Mouse (Mus musculus) adrenal gland, postnatal 4 days (tissue): ENCODE measurements around the gene AI464131. TPM values are rescaled to one million over a fixed set of nuclear protein-coding genes. Genes with fewer than 3 reads are reported as not detected.
A peak's percentile ranks its signal among the peaks of the same experiment; 100 is the strongest.

Experiments
- DNase-seq, 2 experiments: peaks; one replicate each; pipeline ENCODE4 v3.0.0; 2021 to 2022; ENCODE audit warnings: low spot score in 2 of 2, mixed read lengths in 2 of 2
- total RNA-seq, 2 experiments: library from RNA; stranded (reverse); gene quantifications; 2 replicates each; pipeline ENCODE4 v1.2.3; 2021

The AI464131 gene
- total RNA-seq, 2 experiments from 2014 or later: 11.1 to 12.2 TPM

DNA sequence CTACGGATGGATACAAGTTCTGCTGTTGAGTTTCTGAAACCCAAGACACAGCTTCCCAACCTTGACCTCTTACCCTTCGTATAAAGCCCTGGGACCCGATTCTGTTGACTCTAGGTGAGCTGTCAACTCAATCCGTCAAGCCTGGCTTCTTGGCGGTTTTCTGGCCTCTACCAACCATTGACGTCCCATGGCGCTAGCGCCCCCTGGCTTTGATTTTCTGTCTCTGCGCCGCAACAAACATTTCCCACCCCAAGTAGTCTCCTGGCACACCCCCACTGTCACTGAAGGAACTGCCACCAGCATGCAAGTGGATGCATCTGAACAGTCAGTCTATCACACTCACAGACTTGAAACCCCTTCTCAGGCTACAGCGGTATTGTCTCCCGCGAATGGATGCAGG is 3.3 kb upstream of the AI464131 start:
- peak; percentile 37 to 43 for DNase-seq

DNA sequence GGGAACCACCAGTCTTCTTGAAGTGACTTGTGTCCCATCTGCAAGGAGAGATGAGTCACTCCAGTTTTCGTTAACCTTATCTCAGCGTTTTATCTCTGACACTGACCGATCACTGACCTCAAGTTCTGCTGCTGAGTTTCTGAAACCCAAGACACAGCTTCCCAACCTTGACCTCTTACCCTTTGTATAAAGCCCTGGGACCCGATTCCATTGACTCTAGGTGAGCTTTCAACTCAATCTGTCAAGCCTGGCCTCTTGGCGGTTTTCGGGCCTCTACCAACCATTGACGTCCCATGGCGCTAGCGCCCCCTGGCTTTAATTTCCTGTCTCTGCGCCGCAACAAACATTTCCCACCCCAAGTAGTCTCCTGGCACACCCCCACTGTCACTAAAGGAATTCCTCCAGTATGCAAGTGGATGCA is 2.3 kb upstream of the AI464131 start:
- DNase-seq: no peak

DNA sequence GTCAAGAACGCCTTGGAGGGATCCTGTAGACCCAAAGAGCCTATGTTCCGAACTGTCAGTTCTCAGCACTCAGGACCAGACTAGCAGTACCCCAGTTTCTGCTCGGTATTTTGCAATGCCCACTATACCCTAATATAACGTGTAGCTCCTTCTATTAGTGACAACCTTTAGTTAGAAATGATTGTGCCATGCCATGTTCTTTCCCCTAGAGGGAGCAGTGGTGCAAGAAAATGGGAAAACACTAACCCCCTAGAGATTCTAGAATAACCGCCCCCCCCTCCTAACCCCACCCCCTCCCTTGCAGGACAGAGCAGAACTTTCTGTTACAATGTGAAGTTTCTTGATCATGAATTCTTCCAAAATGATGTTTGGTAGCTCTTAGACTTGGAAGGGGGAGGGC is 1.4 kb upstream of the AI464131 start:
- no peak for DNase-seq

DNA sequence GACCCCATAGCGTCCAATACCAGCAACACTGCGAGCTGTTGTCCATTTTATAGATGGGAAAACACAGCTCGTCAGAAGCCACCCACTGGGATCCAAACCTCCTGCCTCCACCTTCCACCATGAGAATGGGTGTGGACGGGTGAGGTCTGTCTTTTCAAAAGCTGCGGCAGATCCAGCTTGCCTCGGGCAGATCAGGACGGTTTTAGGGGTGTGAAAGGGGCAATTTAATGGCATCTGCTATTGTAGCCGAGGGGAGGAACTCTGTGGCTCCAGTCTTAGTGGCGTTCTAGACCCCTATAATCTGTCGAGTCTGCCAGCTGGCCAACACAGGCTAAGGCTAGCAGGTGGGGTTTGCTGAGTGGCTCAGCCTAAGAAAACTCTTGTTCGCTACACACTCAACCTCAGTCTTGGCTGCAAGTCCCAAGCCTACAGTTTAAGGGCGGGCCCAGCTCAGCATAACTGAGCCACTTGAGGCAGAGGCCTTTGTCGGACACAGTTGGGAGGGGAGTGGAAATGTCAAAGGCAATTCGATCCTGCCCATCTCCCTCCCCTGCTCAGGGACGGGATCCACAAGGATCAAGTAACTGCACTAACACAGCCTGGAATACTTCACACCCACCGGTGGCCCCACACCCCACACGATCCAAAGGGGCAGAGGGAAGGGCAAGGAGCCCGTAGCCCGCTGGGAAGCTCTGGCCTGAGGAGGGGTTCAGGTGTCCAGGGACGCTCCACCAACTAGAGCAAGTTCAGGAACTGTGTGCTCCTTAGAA is 520 bp downstream of the AI464131 start:
- DNase-seq: no peak

DNA sequence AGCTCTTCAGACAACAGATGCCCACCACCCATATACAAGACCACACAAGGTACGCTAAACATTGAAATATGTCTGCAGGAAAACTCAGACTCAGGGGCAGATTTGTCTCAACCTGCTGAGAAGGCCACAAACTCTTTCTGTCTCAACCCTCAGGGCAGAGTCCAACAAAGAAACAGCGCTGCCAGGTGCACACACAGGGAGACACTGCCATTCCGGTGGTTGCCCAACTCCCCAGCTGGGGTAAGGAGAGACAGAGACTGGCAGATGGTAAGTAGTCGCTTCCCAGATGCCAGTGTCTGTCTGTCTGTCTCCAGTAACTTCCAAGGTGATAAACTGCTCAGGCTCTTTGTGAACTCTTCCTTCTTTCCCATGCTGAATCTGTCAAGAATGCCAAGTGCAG is 2.1 kb downstream of the AI464131 start:
- no peak for DNase-seq

DNA sequence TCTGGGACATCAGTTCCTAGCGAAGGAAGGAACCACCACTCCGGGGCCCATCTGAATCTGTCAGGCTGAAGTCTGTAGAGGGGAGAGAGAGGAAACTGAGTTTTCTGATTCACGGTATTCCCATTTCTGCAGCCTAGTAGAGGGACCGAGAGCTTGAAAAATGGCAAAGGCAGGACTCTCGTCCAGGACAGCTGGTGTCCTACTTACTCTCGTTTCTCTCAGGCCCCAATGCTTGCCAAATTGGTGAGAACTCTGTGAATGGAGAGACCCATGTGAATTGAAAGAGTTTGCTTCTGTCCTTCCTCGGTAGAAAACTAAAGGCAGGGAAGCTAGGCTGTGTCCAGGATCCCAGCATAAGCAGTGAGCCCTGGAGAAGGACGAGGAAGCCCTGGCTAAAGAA is 3.3 kb downstream of the AI464131 start:
- no peak for DNase-seq

DNA sequence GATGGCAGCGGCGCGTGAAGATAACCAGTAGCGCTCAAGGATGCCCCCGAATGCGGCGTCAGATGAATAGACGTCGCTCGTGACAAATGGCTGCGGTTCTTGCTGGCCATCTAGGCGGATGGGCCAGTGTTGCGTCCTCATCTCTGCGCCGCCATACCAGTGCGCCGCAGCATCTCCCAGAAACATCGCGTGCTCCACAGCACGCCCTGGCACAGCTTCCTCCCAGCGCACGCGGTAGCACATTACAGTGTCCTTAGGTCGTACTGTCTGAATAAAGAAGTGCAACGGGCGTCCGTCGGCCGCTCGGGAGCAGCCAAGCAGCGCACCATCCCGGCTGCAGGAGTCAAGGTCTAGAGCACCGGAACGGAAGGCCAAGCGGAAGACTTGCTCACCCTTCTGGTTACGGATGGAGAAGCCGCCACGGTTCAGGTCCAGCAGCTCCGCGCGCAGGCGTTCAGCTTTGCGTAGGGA is 3.9 kb downstream of the AI464131 start:
- no peak for DNase-seq

DNA sequence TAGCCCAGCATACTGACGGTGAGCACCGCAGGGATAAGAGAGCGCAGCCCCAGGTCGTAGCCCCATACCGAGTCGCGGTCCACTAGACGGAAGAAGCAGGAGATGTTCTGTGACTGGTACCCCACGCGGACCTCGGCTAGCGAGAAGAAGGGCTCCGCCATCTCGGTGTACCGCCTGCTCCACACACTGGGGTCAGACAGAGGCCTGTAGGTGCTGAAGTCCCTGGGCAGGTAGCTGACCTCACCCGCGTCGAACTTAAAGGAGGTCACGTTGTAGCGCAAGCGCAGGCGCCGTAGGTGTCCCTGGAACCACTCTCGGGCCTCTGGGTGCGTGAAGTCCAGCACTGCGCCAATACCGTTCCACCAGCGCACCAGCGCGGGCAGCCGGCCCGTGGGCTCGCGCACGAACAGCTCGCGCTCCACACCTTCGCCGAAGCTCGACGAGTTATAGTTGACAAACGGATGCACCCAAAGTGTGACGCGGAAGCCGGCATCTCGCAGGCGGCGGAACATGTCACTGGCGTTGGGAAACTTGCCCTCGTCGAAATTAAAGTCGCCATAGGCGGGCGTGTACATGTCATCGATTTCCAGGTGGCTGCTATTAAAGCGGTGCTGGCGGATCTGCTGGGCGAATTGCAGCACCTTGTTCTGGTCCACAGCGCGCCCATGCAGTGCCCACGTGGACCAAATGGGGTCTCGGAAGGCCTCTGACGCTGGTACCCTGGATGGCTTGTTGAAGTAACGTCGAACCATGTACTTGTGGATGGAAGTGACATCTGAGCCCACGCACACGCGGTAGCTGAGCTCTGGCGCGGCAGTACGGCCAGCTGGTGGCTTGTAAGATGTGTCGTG is 4.7 kb downstream of the AI464131 start:
- no peak for DNase-seq

DNA sequence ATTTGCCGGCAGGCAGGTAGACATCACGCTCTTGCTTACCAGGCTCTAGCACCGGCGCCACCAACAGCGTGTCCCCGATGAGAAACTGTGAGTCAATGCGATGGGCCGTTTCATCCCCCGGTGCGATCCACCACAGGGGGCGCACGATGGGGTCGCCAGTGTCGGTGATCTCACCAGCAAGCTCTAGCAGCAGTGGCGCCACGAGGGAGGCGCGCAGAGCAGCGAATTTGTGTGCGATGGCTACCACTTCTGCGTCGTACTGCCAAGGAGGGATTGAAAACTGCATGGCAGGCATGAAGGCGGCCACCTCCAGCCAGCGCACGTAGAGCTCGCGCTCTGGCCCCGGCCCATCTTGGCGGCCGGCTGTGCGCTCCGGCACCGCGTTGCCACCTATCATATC is 5.3 kb downstream of the AI464131 start:
- no peak for DNase-seq

DNA sequence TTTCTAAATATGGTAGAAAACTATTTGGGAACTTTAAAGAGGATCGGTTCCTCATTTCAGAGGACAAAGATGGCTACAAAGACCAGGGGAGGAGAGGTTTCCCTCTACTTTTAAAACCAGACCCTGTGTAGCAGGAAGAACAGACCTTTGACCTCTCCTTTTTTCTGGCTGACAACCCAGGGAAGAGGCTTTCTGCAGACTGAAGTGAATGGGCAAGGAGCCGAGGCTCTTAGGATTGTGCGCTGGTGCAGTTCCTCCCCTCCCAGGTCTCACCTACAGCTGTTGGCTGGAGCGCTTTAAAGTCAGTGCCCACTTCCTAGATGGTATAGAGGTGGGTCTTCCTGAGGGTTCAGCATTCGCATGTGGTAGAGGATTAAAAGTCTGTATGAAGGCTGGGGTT is 5.8 kb downstream of the AI464131 start:
- DNase-seq: no peak

DNA sequence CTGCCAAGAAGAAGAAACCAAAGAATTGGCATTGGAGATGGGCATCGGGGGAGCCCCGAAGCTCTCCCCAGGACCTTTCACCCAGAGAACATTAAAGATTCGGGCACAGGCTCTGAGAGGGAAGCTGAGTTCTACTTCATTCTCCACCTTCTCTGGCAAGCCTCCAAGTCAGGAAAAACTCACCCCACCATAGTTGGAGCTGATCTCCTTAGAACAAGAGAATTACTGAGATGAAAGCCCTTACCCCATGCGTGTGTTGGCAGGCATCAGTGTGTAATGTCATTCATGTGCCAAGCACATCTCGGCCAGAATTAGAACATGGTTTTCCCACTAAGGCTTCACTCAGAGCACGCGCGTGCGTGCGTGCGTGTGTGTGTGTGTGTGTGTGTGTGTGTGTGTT is 7.0 kb downstream of the AI464131 start:
- DNase-seq: no peak

DNA sequence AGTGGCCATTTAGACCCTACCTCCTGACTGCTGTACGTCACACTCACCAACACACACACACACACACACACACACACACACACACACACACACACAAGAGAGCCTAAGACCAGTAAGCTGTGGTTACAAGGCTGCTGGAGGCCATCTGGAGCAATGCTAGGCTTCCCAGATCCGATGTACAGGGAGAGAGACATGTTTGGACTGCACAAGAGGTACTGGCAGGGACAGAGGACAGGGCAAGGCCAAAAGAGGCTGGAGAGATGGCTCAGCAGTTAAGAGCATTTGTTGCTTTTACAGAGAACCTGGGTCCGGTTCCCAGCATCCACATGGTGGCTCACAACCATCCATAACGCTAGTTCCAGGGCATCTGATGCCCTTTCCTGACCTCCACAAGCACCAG is 7.8 kb downstream of the AI464131 start:
- DNase-seq: no peak

DNA sequence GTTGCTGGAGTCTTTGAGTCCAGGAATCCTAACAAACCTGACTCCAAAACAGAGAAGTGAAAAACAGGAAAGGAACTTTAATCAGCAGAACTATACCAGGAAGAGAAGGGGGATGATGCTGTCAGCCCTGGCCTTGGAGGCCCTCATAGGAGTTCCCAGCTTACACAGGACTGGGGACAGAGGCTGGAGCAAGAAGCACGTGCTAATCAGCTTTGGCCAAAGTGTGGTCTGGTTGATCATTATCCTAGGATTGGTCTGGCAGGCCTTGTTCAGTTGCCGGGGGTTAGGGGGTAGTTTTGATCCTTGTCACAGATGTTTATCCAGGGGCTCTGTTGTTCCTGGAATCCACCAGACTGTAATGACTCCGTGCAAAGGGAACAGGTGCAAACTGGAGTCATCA is 8.5 kb downstream of the AI464131 start:
- no peak for DNase-seq

DNA sequence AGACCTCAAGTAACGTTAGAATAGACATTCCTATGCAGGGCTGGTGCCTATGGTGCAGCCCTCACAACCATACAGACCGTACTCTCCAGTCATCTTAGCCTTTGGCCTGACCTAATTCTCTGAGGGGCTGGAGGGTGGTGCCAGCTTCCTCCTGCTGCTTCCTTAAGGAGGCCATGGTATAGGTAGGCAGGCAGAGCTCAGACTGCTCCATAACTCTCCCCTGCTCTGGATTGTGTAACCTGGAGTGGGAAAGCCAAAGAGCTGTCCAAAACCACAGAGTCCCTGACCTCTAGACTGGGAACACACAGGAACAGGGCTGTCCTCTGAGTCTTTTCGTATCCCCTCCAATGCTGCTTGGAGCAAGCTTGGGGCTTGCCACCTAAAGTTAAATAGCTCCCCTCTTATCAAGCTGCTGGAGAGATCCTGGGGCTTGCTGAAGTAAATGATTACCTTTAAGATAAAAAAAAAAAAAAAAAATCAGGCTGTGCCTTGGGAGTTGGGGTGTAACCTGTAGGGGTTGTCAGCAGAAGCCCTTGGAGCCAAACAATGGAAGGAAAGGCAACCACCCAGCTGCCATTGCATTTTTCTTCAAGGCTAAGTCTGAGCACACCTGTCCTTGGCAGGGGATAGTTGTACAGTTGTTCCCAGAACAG is 9.3 kb downstream of the AI464131 start:
- no peak for DNase-seq

DNA sequence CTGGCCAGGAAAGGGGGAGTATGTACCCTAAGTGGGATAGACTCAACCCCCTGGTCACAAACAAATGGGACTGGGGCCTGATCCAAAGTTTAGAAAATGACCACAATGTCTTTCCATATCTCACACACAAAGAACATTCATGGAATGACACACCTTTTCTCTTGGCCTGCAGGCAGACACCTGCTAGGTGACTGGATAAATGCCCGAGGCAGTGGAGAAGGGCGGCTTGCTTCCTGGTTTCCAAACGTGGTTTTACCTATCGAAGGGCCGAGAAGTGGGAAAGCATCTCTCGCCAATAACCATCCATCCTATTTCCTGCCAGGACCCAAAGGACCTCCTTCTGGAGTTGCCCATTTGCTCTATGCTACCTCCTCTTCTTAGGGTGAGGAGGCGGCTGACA is 9.9 kb downstream of the AI464131 start:
- DNase-seq: no peak

DNA sequence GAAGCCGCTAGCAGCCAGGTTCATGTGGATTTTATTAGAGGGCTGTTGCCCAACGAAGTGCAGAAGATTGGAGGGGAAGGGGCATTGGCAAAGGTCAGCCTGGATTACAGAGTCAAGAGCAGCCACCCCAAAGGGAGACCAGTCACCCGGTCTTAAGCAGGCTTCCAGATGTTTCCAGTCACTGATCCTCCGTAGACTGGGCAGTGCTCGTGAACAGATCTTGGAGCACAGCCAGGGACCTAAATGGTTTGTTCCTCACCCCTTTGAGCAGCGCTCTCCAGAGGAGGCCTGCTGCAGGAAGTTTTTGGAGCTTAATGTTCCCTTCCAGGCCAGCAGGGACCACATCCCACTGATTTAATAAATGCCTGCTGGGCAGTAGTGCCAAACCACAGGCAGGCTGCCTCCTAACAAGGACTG is 21.3 kb downstream of the AI464131 start:
- no peak for DNase-seq

DNA sequence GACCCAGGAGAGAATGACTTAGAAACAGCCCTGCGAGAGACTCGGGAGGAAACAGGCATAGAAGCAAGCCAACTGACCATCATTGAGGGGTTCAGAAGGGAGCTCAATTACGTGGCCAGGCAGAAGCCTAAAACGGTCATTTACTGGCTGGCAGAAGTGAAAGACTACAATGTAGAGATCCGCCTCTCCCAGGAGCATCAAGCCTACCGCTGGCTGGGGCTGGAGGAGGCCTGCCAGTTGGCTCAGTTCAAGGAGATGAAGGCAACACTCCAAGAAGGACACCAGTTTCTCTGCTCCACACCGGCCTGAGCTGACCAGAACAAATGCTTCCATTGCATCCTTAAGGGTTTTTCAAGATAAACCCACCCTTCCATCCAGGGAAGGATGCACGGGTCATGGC is 22.6 kb downstream of the AI464131 start:
- no peak for DNase-seq

DNA sequence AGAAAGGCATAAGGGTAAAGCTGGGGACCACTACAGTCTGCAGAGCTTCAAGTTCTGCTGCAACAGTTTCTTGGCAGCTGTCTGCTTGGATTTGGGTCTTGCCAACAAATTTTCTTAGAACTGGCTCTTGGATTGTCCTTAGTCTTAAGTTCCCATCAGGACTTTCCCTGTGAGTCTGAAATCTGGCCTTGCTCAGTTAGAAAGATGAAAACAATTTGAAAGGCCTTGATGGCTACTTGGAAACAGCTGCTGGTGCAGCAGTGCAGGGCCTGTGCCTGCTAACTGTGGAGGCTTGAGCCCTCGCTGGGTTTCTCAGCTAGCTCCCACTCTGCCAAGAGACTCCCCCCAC is 23.4 kb downstream of the AI464131 start:
- DNase-seq: no peak

DNA sequence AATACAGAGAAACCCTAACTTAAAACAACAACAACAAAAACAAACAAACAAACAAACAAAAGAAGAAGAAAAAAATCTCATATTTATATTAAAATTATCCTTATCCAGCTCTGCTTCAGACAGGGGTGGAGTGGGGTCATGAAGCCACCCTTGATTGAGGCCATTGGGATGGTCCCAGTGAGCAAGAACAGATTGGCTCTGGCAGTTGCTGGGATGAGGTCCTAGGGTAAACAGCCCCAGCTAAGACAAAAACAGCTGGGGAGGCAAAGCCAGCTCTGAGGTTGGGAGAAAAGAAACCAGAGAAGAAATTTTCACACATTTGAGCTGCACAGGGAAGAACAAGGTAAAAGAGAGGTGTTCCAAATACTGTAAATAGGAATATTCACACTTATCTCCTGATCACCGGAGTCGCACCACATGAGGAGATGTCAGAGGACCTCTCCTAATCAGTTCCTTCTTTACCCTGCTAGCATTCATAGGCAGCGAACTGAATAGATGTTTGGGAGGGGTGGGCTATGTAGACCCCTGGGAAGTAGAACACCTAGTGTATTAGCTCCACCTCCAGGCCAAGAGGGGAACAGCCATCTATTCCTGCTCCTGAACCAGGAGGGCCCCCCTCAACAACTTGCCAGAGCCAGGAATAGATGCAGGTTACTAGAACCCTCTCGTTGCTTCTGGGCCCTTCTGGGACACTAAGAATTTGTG is 24.0 kb downstream of the AI464131 start:
- no peak for DNase-seq

DNA sequence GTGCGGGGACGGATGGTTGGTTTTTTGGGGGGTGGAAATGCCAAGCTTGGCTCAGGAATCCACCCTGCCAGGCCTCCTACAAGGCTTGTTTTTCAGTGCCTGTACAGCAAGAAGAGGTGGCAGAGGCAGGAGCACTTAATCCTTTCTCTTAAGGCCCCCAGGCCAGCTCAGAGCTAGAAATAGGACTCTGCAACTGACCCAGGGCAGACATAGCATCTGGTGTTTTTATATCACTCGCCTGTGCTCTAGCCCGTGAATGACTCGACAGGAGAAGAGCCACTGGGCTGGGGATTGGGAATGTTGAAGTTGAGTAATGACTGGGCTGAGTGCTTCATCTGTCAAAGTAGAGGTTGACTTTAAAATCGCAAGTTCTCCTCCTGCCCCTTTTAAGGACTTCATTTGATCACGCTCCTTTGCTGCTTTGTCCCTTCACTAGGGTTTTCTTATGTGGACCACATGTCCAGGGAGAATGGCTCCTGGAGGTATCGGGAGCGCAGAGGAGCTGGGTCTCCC is 25.2 kb downstream of the AI464131 start:
- DNase-seq: no peak

DNA sequence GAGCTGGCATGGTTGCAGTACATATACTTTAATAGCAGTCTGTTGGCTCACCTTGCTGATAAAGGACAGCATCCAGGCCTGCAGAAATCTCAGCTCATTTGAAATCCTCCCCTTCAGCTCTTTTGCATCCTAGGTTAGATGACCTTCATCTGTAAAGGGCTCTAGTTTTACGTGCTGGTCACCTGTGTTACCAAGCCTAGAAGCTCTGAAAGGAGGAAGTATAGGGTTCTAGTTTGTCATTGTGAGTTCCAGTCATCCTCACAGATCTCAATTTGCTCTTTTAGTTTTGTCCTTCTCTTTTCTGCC is 31.5 kb downstream of the AI464131 start:
- no peak for DNase-seq
